Comparison of ENCODE assay signal across 29 mouse cellular contexts in the genomic region with DNA sequence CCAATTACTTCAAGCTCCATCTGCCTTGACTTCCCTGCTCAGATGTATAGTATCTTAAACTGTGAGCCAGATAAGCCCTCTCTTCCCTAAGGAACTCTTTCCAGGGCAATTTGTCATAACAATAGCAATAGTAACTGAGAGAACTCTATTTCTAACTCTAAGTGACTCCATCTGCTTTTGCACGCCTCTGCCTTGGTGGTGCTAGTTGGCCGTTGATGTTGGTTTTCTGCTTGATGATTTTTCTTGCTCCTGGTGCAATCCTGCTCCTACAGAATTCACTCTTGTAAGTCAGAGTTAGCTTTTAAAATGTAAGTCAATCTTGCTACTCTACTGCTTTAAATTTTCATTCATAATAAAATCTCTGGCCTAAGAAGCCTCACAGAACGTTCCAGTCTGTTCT. TPM values are rescaled to one million over a fixed set of nuclear protein-coding genes. Genes with fewer than 3 reads are reported as not detected.
"Had no signal": no experiment of that assay in that cellular context is flagged by ENCODE, and none has a peak within 500 bp of the region (broad histone marks: within the 10 kb centered on the region; RNA-seq: fewer than 3 reads in every experiment).

No protein-coding gene starts in this region.

- H3K4me2 ChIP-seq: kidney, embryonic 15.5 days; liver, embryonic 13.5 days; midbrain, embryonic 11.5 days; stomach, embryonic 15.5 days had no signal

- H3K9me3 ChIP-seq: kidney, embryonic 15.5 days; liver, embryonic 13.5 days; stomach, embryonic 15.5 days had no signal

- H3K27ac ChIP-seq: kidney, embryonic 15.5 days; liver, embryonic 13.5 days; stomach, embryonic 15.5 days had no signal

- DNase-seq: kidney, adult 11 months; kidney, adult 8-10 months; kidney, postnatal 10 days; kidney, postnatal 36 days; liver, embryonic 13.5 days; lung, adult 2 months; lung, postnatal 14 days; lung, postnatal 4 days; midbrain, embryonic 14.5 days; spleen, adult 18-20 months; thymus, adult 18-20 months; thymus, postnatal 36 days had no signal

- H3K9ac ChIP-seq: kidney, embryonic 15.5 days; liver, embryonic 13.5 days; stomach, embryonic 15.5 days had no signal

- H3K27me3 ChIP-seq: kidney, embryonic 15.5 days; liver, embryonic 13.5 days; stomach, embryonic 15.5 days had no signal

- H3K4me1 ChIP-seq: kidney, embryonic 15.5 days; liver, embryonic 13.5 days; stomach, embryonic 15.5 days had no signal

- H3K36me3 ChIP-seq: kidney, embryonic 15.5 days; liver, embryonic 13.5 days; stomach, embryonic 15.5 days had no signal

- H3K4me3 ChIP-seq: kidney, embryonic 15.5 days; liver, embryonic 13.5 days; stomach, embryonic 15.5 days had no signal

RNA-seq across cellular contexts. Expression of a gene that starts 44.1 kb away (rescaled TPM):
- total RNA-seq: layer of hippocampus, adult 8-10 months; layer of hippocampus, postnatal 10 days; layer of hippocampus, postnatal 36 days; liver, adult 2 months; megakaryocyte progenitor cell, adult 5-6 weeks; megakaryocyte-erythroid progenitor cell, adult 5-6 weeks; midbrain, postnatal 0 days had no signal
- polyA plus RNA-seq: kidney, embryonic 15.5 days; limb, embryonic 11.5 days; limb, embryonic 14.5 days; liver, adult 2 months; liver, embryonic 13.5 days; liver, embryonic 16.5 days; lung, adult 2 months; lung, embryonic 16.5 days; midbrain, embryonic 14.5 days; midbrain, postnatal 0 days; neural tube, embryonic 11.5 days; neural tube, embryonic 14.5 days; stomach, embryonic 15.5 days; urinary bladder, adult 2 months had no signal
